Mouse (Mus musculus) cerebellum, adult 9-10 months (tissue): ENCODE results near the gene Eif2b3.

ENCODE experiments used
- DNase-seq: peaks from one replicate; pipeline ENCODE4 v3.0.0; 2022

The Eif2b3 gene

GRCm38 (mm10) chr4:117018327-117018726 lies 875 bp upstream of the Eif2b3 start:
- DNase-seq = no peak

- DNase-seq = no peak
Observed at GRCm38 (mm10) chr4:117023469-117023868, 4.3 kb downstream of the Eif2b3 start.

DNA sequence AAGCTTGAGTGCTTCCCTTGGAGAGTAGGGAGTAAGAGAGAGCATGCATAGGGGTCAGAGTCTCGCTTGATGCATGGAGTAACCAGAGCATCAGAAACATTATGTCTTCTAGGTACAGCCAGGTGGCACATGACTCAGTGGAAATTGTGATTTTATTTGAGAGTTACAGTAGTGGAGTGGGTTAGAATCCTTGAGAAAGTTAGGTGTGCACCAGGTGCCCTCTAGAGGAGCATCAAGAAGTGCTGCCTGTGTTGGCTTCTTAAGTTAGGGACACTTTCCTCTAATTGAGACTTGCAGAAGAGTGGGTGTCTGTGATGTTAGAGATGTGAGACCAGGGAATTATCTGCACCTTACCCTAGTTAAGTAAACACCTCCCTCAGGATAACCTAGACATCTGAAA lies 11.9 kb downstream of the Eif2b3 start:
- no peak for DNase-seq

DNA sequence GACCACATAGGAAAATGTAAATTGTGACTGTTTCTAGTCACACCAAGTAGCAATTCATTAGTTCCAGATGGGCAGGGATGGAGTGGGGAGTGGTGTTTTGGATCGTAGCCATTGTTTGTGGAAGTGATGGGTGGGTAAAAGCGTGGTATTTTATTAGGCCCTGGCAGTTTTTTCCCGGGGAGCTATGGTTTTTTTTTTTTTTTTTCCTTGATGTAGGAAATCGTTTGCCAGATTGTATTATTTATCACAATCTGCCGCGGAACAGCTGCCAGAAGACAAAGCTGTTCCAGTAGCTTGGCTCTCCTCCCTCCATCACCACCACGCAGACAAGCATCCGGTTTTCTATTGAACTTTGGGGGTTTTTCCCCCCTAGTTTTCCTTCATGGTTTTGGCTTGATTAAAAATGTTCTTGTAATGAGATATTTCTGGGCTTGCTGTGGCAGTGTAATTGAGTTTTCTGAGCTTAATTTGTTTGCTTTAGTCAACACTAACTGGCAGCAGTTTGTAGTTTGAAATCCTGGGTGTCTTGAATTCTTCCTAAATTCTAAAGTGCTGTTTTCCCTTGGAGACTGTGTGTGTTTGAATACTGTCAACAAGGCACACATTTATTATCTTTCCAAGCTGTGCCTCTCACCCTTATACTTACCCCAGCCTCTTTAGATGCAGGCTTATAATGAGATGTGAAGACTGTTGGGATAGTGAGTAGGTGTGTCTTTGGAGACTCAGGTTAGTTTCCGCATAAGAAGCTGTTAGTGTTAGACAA lies 20.9 kb downstream of the Eif2b3 start:
- peak; percentile 58 for DNase-seq

- no peak for DNase-seq
Observed at GRCm38 (mm10) chr4:117040791-117041190, 21.6 kb downstream of the Eif2b3 start.

DNA sequence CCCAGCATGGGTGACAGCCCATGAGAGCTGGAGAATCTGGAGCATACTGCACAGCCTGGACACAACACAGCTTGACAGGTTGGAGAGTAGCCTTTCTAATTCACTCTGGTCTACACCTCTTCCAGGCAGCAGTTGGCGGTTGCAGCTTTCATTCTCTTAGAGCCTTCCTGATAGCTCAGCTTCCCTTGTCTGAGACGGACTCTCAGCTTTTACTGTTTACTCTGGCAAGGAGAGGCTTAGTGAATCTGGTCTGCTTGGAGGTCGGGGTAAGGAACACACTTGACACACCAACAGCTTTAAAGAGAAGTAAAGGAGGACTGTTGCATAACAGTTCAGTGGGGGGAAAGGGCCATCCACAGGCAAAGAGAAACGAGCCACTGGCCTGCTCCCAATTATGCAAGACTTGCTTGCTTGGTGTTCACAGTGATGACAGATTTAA lies 22.1 kb downstream of the Eif2b3 start:
- DNase-seq = peak; percentile 45

DNA sequence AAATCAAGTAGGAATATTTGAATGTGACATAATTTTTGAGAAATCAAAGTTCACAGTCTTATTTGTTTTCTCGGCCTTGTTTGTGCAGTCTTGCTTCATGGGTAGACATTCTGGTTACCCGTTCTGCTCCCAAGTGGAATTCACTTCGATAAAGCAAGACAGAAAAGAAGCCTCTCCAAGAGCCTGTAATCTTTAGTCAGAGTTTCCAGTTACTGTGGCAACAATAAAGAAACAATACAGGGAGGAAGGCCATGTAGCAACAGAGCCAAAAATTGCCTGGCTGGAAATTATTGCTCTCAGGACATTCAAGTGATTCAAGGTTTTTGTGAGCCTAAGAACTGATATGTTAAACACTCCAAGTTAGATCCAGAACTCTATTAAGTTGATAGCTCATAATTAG lies 29.6 kb downstream of the Eif2b3 start:
- no peak for DNase-seq

DNA sequence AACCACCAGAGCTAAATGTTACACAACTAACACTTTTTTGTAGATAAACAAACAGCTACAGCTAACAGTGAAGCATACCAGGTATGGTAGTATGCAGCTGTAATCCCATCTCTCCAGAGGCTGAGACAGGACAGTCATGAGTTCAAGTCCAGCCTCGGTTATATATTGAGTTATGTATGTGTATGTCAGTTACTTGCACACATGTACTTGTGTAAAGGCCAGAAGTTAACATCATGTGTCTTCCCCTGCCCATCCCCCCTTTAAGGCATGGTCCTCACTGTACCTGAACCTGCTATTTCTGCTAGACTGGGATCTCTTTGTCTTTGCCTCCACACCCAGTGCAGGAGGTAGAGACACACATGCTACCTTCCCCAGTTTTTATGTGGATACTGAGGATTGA lies 30.3 kb downstream of the Eif2b3 start:
- no peak for DNase-seq

DNA sequence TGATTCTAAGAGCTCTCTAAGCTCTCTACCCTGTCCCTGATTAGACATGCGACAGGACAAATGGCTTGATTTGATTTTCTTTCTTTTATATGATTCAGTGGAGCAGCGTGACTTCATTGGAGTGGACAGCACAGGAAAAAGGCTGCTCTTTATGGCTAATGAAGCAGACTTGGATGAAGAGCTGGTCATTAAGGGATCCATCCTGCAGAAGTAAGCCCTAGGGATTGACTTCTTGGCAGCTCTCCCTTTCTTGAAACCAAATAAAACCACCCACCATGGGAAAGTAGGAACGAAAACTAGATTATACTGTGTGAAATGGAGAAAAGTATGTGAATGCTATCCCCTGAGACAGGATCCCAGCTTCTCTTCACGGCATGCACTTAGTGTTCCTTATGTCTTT lies 33.4 kb downstream of the Eif2b3 start:
- no peak for DNase-seq

DNA sequence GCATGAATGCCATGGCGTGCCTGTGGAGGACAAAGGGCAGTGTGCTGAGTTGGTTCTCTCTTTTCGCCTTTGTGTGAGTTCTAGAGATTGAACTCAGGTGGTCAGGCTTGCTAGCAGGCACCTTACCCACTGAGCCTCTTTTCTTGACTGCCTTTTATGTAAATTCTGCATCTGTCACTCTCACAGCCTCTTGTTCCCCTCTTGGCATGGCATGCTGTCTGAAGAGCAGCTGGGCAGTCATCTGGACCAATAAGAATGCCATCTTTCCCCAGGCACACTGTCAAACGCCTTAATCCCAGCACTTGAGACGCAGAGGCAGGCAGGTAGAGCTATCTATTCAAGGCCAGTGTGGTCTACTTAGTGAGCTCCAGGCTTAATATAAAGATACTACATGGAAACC lies 34.8 kb downstream of the Eif2b3 start:
- DNase-seq = no peak

DNA sequence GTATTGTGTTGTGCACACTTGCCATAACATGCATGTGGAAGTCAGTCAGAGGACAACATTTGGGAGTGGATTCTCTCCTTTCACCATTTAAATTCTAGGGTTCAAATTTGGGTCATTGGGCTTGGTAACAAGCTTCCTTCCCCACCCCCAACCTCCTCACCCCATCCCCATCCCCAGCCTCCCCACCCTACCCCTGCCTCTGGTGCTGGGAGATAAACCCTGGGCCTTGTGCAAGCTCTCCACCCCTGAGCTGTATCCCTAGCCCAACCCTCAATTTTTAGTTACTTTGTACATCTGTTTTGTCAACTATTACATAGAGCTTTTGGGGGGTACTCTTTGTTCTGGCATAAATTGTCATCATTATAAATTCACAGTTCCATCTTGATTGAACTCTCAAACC lies 36.9 kb downstream of the Eif2b3 start:
- no peak for DNase-seq

- no peak for DNase-seq
Observed at GRCm38 (mm10) chr4:117056514-117056913, 37.3 kb downstream of the Eif2b3 start.

DNA sequence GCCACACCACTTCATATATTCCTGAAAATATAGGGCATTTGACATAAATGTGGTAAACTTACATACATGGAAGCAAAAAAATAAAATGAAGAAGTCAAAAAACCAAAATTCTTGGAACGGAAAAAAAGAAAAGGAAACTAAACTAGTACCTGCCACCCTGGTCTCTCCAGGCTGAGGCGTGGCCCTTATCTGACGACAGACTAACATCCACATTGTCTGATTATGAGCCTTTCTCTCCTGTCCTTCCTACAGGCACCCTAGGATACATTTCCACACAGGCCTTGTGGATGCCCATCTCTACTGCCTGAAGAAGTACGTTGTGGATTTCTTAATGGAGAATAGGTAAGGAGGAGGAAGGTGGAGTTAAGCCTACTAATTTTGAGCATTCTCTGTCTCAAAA lies 39.3 kb downstream of the Eif2b3 start:
- DNase-seq = no peak

- no peak for DNase-seq
Observed at GRCm38 (mm10) chr4:117062700-117063390, 43.6 kb downstream of the Eif2b3 start.

GRCm38 (mm10) chr4:117068035-117068434 lies 48.8 kb downstream of the Eif2b3 start:
- DNase-seq = no peak

- no peak for DNase-seq
Observed at GRCm38 (mm10) chr4:117069647-117070046, 50.4 kb downstream of the Eif2b3 start.

DNA sequence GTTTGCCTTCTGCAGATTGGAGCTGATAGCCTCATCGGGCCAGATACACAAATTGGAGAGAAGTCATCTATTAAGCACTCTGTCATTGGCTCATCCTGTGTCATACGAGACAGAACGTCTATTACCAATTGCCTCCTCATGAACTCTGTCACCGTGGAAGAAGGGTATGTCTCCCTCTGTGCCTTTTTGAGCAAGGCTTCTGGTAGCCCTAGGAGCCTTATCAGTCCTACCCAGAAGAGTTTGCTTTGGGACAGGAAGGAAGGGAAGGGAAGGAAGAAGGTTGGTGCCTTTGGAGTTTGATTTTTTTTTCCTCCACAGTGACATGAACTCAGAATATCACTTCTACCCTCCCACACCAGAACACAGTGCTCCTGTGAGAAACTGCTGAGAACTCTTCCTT lies 51.4 kb downstream of the Eif2b3 start:
- no peak for DNase-seq

DNA sequence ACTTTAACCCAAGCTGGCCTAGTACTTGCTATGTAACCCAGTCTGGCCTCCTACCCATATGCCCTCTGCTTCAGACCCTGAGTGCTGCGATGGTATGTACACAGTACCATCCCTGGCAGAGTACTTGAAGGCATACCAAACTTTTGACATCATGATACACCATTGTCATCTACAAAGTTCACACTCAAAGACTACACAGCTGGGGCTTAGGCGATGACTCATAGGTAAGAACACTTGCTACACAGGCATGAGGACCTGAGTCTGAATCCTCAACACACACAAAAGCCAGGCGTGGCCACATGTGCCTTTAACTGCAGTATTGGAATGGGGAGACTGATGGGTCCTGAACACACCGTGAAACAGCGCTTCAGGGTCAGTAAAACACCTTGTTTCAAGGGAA lies 52.0 kb downstream of the Eif2b3 start:
- no peak for DNase-seq

DNA sequence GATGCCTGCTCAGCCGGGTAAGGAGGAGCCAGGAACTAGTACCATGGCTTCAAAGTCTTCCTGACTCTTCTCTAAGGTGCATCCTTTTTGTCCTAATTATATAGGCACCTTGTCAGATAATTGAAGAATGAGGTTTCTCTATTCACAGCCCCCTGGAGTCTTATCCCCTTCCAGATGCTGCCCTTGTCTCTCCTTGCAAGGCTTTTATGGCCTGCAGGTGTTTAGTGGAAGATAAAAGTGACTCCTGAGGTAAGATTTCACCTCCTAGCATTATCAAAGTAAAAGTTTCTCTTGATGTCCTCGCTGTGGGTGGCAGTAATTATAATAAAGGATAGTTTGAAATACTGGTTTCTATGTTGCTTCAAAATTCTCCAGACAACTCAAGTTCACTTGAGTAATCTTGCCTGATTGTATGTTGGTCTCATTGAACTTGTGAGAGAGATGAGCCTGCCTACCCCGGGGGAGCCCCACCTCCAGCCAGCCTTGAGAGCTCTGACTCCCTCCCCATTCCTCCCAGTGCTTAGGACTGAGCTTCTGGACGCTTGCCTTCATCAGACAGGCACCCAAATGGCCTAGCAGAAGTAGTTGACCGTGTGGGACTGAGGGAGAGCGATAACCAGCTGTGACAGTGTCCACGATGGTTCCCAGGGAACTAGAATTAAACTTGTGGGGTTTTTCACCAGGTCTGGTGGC lies 68.9 kb downstream of the Eif2b3 start:
- no peak for DNase-seq

- no peak for DNase-seq
Observed at GRCm38 (mm10) chr4:117090586-117090985, 71.4 kb downstream of the Eif2b3 start.

DNA sequence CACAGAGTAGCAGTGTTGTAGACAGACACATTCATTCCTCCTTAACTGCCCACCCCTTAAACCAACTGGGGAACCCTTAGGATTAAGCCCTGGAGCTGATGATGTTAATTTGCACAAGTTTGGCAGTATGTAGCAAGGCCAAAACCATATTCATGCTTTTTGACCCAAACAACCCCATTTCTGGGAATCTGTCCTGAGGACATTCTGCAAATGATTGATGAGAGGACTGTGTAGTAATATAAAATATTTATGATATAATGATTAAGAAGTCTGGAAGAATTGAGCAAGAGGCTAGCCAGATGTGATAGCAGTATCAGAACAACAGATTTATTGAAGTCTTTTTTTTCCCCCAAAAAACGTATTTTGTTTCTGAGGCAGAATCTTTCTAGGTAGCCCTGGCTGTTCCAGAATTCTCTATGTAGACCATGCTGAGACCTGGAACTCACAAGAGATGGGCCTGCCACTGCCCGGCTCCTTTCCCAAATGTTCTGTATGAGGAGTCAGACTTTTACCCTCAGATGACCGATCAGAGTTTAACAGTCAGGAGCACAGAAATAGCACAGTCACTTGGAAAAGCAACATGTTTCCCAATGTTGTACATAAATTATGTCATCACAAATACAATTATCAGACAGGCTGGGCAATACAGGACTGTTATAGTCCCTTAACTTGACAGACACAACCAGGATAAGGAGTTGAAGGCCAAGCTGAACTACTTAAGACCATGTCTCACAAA lies 75.6 kb downstream of the Eif2b3 start:
- DNase-seq = no peak

DNA sequence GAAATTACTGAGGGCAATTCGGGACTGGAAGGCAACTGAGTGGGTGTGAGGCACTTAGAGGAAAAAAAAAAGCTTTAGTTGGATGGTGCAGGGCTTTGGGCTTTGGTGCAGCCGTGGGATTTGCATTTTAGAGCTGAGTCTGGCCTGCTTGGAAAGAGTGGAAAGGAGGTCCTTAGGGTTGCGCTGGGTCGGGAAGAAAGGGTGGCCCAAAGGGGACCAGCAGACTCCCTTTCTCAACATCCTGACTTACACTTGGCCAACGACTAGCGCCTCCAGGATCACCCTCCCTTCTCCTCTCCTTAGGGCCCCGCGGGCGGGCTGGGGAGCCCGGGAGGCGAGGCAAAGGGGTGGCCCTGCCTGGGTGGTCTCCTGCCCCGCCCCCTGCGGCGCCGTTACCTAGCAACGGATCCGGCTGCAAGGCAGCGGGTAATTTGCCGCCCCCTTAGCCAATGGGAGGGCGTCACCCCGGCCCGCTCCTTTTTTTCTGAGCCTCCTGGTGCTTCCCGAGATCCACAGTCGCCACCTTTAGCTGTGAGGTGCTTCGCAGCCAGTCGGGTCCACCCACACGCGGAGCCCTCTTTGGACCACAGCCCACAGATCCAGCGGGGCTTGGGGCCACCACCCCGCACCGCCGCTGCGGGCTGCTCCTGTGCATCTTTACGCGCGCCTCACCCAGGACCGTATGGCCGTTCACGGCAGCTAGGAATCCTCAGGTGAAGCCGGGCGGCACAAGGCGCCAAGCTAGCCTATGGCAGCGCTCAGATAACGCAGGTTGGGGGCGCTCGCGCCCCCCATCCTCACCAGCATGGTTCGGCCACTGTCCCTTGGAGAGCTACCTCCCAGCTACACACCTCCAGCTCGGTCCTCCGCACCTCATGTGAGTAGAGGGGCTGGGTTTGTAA lies 76.6 kb downstream of the Eif2b3 start, which contains the start of gene Ptch2:
TSS of gene Ptch2 (plus strand) at position 525 of the 902 bp plus-strand sequence.
- peak; percentile 19 for DNase-seq
